Mouse (Mus musculus): ENCODE data around the gene Timm23.
A peak's percentile ranks its signal among the peaks of the same experiment; 100 is the strongest.
"Not testable (repeated sequence)": the region's sequence is repeated elsewhere in the genome, so short reads cannot be mapped to it uniquely, and the experiment has no call there.

Gene Timm23

GRCm38 (mm10) chr14:32164173-32165051, 37.3 kb downstream of the Timm23 start:
- no peak for DNase-seq

- DNase-seq, result no peak
These were observed 38.4 kb downstream of the Timm23 start for GRCm38 (mm10) chr14:32163203-32163888.

- DNase-seq, result no peak
These were observed 39.5 kb downstream of the Timm23 start for GRCm38 (mm10) chr14:32162231-32162630.

DNA sequence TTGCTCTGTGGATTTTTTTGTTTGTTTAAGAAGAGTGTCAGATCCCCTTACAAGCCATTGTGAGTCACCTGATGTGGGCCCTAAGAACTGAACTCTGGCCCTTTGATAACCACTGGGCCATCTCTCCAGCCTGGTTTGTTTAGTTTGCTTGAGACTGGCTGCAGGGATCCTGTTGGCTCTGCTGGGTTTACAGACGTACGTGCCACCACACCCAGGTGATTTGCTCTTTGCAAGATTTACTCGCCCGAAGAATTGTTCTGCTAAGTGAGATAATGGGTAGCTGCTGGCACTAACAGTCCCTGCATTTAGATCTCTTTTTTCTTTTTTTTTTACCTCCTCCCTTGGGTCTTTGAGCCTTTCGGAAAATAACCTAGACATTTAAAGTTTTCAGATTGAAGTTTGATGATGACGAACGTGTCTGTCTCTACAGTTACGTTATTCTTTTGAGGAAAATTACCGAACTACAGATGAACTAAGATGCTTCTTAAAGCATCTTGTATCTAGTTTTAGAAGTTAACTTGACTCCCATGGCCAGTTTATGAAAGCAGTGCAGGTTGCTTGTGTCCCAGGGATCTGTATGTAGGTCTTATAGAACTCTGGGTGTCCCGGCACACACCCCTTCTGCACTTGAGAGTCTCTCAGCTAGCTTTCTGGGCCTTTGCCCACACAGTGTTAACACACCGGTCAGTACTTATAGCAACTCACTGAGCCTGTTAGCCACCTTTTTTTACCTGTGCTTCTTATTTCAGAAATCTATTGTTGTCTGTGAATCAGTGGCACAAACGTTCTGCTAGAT, 40.4 kb downstream of the Timm23 start:
- DNase-seq, result no peak

- DNase-seq, result no peak
These were observed 41.1 kb downstream of the Timm23 start for GRCm38 (mm10) chr14:32160563-32160962.

GRCm38 (mm10) chr14:32159690-32160246, 41.9 kb downstream of the Timm23 start, which contains the start of gene Ncoa4:
Gene Ncoa4, plus strand, starts transcription at chr14:32159865.
- DNase-seq, result peak; percentile 99

- DNase-seq, result no peak
These were observed 42.5 kb downstream of the Timm23 start for GRCm38 (mm10) chr14:32159150-32159670.

DNA sequence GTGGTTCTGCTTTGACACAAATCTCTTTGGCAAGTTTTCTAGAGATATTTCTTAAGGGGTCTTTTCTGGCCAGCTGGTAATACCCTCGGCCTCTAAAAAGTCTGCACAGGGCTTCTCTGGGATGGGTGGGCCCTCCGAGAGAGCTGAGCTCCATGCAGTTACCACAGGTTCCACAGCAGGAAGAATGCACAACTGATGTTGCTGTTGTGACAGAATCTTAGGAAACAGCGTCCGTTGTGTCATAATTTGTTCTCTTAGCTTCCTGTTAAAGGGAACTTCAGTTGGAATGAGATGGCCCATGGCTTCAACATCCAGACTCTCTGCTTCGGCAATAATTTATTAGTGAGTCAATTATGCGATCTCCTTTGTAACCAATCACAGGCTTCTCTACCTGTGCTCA, 46.9 kb downstream of the Timm23 start:
- DNase-seq, result no peak

DNA sequence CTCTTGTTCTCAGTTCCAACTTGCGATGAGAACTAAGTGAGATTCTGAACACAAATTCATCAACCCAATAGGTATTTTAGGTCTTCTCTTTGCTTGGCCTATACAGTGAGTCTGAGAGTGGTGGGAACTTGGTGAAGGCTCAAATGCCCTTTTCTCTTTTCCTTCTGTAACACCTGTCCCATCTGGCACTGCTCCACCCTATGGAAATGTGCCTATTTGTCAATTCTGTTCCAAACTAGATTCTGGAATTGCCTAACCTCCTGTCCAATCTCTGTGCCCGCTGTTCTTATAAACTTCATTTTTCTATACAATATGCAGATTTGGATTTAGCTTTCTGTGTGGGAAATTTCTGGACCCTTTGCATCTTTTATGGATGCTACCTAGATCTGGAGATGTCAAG, 48.5 kb downstream of the Timm23 start:
- no peak for DNase-seq

GRCm38 (mm10) chr14:32152243-32152965, 49.3 kb downstream of the Timm23 start:
- DNase-seq, result no peak

GRCm38 (mm10) chr14:32150872-32151271, 50.8 kb downstream of the Timm23 start:
- DNase-seq, result no peak

DNA sequence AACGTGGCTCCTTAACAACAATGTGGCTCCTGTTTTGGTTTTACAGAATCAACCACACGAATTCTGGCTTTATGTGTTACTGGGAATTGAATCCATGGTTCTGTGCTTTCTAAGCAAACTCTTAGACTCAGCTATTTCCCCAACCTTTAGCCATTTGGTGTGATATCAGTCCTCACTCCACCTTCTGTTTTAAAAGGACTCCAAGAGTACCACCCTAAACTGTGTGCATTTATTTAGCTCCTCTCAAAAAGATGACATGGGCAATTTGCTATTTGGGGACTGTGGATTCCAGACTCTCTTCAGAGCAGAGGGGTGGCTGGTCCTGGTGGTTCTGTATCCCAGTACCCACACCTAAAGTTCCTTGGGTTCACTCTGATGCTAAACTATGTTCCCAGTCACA, 55.1 kb downstream of the Timm23 start:
- no peak for DNase-seq

- no peak for DNase-seq
These were observed 55.7 kb downstream of the Timm23 start for GRCm38 (mm10) chr14:32145809-32146511.

GRCm38 (mm10) chr14:32145401-32145800, 56.3 kb downstream of the Timm23 start:
- no peak for DNase-seq

DNA sequence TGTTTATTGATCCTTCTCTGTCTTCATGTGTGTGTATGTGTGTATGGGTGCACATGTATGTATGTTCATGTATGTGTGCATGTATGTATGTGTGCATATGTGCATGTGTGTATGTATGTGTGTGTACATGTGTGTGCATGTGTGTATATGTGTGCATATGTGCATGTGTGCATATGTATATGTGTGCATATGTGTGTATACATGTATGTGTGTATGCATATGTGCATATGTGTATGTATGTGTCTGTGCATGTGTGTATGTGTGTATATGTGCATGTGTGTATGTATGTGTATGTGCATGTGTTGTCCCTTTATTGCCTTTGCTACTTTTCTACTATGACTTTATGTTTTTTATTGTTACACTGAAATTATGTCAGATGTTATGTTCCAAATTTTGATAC, 57.0 kb downstream of the Timm23 start:
- no peak for DNase-seq

GRCm38 (mm10) chr14:32141723-32142122, 60.0 kb downstream of the Timm23 start, which contains the start of gene Msmb:
Gene Msmb, plus strand, starts transcription at chr14:32142023.
- no peak for DNase-seq

- no peak for DNase-seq
These were observed 61.2 kb downstream of the Timm23 start for GRCm38 (mm10) chr14:32140359-32140965.

GRCm38 (mm10) chr14:32136467-32136866, 65.2 kb downstream of the Timm23 start:
- DNase-seq, result not testable (repeated sequence)

DNA sequence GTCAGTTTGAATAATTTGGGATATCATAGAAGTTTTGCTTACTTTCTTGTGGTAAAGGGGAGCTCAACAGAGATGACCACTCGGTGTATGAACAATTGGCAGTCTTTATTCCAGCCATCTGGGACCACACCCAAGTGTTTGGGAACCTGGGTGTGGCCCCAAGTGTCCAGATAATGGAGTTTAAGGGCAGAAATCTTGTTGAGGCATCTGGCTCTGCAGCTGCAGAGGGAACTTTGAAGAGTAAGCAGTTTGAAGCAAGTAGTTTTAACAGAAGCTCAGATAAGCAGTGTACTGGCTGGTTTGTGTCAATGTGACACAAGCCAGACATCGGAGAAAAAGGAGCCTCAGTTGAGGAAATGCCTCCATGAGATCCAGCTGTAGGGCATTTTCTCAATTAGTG, 67.4 kb downstream of the Timm23 start:
- DNase-seq, result no peak

- no peak for DNase-seq
These were observed 69.9 kb downstream of the Timm23 start for GRCm38 (mm10) chr14:32131836-32132235.

Data from lung, postnatal 36 days (tissue).